Mouse (Mus musculus): ENCODE measurements around the gene Sumo1.

The Sumo1 gene

GRCm38 (mm10) chr1:59592359-59592758 lies 78.3 kb downstream of the Sumo1 start:
- DNase-seq: no peak

GRCm38 (mm10) chr1:59589271-59589670 lies 81.4 kb downstream of the Sumo1 start:
- DNase-seq: no peak

GRCm38 (mm10) chr1:59584656-59585410 lies 85.8 kb downstream of the Sumo1 start:
- peak; percentile 86 for DNase-seq

- no peak for DNase-seq
Observed at GRCm38 (mm10) chr1:59580880-59581279, 89.8 kb downstream of the Sumo1 start.

DNA sequence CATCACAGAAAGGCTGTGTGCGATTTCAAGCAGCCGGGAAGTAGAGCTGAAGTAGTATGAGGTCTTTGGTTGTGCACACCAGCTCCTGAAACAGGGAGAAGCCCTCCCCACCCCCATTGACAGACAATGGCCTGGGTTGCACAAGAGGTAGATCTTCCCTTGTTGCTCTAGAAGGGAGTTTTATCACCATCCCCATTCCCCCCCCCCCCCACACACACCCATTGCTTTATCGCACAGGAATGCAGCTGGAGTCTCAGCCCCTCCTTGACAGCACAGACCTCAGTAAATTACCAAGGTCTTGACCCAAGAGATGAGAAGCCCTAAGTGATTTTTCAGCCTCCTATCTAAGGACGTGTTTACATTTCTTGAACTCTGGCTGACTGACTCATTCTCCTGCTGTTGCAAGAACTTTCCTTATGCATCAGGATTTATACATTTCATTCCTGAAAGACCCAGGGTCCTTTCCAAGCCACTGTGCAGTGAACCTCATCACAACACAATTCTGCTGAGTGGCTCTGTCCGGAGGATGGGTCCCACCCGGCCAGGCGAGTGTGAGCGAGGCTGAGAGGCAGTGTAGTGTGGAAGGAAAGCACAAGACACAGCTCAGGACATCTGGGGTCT lies 90.4 kb downstream of the Sumo1 start:
- peak; percentile 57 for DNase-seq

DNA sequence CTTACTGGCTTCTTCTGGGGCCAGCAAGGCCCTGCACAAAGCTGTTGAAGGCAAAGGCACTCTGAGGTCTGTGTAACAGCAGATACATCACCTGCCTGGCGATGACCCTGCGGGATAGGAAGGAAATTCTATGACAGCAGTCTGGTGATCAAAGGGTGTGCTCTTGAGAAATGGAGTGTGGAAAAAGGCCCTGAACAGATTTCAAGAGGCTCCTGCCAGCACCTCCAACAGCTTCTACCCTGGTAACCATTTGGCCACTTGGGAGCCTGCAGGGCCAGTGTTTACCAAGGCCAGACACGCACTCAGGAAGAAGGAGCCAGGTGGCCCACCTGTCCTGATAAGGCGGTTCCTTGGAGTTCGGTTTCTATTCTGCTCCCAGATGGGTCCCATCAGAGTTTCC lies 91.3 kb downstream of the Sumo1 start:
- DNase-seq: no peak

DNA sequence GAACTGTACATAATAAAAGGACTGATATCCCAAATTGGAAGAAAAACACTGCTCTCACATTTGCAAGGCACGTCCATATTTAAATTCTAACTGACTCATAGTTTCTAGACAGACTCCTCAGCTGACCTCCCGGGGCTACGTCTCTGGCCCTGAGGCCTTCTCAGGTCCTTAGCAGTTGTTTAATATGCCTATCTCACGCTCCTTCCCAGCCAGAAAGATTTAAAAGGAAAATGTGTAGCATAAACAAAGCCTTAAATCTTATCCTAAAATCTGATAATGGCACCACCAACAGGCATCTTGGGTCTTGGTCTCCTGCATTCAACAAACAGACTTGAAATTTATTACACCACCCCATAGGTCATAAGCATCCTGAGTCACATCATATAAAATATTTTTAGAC lies 91.9 kb downstream of the Sumo1 start:
- DNase-seq: no peak

GRCm38 (mm10) chr1:59574262-59575187 lies 96.1 kb downstream of the Sumo1 start:
- DNase-seq: no peak

GRCm38 (mm10) chr1:59573843-59574242 lies 96.8 kb downstream of the Sumo1 start:
- DNase-seq: no peak

GRCm38 (mm10) chr1:59571502-59571901 lies 99.1 kb downstream of the Sumo1 start:
- no peak for DNase-seq

GRCm38 (mm10) chr1:59570767-59571166 lies 99.9 kb downstream of the Sumo1 start:
- DNase-seq: no peak

DNA sequence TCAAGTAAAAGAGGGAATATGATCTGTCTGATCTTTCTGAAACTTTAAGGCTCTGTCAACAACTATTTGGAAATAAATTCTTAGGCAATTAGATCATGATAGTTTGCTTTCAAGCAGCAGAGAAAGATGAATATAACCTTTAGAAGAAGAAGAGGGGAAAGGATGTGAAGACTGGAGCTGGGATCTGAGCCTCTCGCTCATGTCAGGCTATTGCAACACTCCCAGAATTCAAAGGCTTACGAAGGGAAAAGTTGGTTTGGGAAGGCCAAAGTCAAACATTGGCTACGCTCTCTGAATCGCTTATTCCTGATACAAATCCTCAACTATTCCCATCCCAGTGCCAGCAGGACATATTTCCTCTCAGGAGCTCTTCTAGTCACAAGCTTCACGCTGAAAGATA lies 101.3 kb downstream of the Sumo1 start:
- DNase-seq: no peak

DNA sequence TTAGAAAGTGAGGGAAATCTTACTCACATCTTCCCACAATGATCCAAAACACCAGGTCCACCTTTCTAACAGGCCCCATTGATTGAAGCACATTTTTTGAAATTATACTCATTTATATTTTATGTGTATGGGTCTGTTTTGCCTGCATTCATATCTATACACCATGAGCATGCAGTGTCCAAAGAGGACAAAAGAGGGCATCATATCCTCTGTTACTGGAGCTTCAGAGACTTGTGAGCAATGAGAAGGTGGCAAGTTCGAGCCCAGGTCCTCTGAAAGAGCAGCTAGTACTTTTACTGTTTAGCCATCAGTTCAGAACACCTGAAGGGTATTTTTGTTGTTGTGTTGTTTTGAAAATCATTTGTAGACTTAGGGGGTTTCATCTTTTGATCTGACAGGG lies 102.4 kb downstream of the Sumo1 start:
- no peak for DNase-seq

DNA sequence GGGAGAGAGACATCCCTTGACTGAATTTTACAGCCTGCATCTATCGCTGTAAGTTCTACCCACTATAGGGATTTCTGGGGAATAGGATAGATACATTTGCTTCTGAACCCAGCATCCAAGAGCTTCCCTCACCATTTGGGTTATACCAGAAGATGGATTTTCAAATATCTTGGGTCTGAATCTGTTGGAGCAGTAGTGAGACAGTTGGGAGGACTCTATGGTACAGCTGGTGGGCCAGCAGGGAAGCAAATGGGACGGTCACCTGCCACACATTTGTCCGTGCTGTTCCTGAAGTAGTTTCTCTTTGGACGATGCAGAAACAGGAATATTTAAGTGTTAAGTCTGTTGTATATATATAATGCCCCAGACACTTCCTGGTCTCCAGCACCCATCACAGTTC lies 103.1 kb downstream of the Sumo1 start:
- no peak for DNase-seq

DNA sequence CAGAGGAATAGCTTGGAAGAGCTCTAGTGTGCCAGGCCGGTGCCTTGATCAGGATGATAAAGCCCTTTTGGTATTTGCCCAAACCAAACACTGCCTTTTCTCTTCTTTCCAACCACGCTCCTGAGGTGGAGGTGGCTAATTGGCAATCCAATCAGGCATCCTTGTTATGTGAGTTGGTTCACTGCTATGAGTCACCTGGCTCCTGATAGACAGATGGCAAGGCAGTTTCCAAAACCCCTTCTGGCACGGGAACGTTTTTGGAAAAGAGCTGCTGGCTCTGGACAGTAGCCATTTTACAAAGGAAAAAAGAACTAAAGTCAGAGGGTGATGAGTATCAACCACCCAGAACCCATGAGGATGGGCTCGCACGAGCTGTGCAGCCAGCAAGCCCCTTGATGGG lies 103.7 kb downstream of the Sumo1 start:
- DNase-seq: no peak

DNA sequence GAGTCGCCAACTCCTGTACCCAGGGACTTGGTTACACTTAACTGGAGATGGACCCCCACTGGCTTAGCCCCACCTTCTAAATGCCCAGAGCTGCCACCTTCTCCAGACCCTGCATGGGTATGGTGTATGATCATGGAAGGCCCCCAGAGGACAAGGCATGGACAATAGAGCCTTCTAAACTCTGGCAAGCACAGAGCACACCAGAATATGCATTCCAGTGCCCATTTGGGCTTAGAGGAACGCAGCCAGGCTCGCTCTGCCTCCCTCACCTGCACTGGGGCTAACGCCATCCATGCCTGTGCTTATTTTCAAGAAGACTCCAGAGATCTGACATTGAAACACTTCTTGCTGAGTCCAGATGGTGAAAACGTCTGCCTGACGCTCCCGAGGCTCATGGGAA lies 104.4 kb downstream of the Sumo1 start:
- DNase-seq: no peak

GRCm38 (mm10) chr1:59565804-59566203 lies 104.8 kb downstream of the Sumo1 start:
- DNase-seq: no peak

DNA sequence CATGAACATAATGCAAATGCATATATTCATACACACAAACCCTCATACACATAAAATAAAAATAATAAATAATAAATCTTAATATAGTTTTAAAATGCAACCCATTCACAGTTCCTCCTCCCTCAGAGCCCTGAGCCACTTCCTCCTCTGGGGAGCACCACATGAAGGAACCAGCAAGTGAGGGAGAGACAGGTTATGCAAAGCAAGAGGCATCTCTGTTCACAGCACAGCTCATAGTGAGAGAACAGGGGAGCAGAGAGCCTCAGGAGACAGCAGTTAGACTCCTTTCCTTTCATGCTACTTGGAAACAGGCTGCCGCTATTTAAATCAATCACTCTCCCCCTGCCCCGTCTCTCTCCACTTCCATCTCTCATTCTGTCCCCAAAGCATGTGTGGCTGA lies 107.1 kb downstream of the Sumo1 start:
- DNase-seq: no peak

DNA sequence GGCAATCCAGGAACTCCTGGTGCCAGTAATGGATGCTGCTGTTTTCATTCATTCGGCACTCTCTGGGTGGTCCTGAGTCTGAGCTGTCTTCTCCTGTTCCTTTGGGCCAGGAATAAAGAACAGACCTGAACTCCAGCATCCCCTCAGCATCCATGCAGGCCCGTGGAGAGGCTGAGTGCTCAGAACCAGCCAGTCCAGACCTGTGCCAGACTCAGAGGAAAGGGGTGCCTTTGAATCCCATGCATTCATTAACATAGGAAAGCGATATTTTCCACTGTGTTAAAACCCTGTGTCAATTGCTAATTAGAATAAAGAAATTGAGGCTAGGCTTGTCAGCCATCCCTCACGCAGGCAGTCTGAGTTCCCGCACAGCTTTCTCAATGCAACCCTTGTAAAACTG lies 116.9 kb downstream of the Sumo1 start:
- no peak for DNase-seq

DNA sequence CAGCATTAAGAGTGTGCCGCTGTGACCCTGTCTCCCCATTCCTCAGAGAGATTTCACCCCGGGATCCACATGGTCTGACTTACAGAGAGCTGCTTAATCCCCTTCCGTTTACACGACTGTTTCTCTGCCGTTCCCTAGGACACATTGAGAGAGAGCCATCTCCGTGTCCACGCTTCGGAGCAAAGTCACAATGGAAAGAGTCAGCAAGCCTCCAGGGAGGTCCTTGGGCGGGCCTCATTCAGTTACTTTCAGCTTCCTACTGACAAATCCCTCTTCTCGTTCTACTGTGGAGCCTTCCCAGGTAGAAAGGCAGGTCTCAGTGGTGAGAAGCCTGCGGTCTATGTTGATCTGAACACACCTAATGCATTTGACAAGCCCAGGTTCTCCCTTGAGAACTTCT lies 119.6 kb downstream of the Sumo1 start:
- DNase-seq: peak; percentile 28

- peak; percentile 52 for DNase-seq
Observed at GRCm38 (mm10) chr1:59550227-59550626, 120.4 kb downstream of the Sumo1 start.

GRCm38 (mm10) chr1:59549036-59549675 lies 121.5 kb downstream of the Sumo1 start:
- DNase-seq: no peak

DNA sequence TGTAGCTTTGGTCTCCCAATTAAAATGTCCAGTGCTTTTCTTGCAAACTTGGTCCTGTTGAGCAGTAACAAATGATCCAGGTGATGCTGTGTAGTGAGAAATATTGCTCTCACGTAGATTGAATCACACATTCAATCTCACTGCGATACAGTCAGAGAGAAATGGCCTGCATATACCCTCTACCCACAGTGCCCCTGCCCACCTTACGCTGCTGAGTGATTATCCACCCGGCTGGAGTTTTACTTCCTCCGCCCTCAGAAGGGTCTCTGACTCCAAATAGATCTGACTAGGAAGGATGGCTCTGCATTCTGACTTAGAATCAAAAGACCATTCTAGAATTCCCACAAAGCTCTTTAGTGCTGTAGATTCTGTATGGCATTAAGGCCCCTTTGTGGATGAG lies 122.1 kb downstream of the Sumo1 start:
- no peak for DNase-seq
